Mouse (Mus musculus) spleen, adult 18-20 months (tissue): ENCODE measurements around the gene Depdc7.

Experiments used
- DNase-seq, 2 experiments: peaks; one replicate each; pipeline ENCODE4 v3.0.0; 2022; ENCODE audit warnings: mixed read lengths in 2 of 2

Gene Depdc7

DNA sequence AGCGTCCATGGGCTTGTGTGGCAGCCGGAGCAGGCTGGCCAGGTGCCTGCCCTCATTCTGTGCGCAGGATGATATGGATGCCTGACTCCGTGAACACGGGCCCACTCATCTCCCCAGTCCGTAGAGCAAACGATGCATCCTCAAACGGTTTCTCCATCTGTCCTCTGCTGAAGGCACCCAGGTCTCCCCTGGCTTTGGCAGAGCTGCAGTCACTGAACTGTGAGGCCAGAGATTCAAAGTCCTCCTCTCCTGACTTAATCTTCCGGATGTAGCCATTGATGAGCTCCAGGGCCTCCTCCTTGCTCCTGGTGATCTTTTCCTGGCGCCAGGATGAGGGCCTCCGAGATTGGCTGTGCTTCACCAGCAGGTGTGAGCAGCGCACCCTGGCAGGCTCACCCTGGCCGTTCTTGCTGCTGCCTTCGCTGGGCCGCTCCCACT, 28.4 kb downstream of the Depdc7 start:
- no peak for DNase-seq

DNA sequence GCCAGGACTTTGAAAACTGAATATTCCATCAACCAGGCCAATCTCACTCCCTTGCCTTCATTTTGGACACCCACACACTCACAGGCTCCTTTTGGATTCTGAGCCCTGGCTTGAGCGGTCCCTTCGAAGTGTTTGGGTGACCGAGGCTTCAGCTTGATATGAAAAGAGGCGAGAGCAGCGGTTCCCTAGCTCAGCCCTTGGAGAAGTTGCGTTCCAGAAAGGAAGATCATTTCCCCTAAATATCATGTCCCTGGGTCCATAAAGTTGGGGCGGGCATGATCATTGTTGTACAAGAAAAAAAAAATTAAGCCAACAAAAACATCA, 30.2 kb downstream of the Depdc7 start:
- DNase-seq, result no peak

DNA sequence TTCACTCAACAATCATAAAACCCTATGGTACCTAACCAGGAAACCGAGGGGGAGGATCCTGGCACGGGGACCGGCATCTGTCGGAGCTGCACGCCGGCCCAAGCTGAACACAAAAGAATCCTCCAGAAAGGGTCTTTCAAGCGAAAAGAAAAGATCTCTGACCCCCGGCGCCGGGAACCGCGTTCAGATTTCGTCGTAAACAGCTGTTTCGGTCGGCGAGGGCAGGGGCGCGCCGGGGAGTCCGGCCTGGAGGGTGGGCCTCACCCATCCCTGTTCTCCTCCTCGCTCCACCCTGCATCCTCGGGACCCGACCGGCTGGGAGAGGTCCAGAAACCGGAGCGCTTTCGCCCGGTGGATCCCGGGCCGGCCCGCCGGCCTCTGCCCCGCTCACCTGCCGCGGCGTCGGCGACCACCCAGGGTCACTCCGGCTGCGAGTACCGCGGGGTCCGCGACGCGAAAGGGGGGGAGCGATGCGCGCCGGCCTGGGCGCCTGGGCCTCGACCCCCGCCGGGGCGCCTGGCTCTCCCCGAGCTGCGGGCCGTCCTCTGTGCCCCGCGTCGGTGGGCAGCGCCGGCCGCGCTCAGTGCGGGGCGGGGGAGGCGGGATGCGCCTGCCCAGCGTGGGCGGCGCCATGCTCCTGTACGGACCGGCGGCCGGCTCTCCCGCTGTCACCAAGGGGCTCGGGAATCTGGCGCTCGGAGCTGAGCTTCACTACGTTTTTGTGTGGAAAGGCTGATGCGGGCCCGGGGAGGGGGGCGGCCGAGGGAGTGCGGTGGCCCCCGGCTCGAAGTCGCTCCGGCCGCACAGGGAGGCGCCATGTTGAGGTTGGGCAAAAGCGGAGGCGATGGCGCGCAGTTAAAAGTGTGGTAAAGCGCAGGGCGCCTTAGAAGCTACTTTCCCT, 30.8 kb downstream of the Depdc7 start, which contains the start of gene Tcp11l1:
TSS of gene Tcp11l1 (minus strand) at position 585 of the 901 bp plus-strand sequence.
- DNase-seq, result peak; percentile 29 to 62

DNA sequence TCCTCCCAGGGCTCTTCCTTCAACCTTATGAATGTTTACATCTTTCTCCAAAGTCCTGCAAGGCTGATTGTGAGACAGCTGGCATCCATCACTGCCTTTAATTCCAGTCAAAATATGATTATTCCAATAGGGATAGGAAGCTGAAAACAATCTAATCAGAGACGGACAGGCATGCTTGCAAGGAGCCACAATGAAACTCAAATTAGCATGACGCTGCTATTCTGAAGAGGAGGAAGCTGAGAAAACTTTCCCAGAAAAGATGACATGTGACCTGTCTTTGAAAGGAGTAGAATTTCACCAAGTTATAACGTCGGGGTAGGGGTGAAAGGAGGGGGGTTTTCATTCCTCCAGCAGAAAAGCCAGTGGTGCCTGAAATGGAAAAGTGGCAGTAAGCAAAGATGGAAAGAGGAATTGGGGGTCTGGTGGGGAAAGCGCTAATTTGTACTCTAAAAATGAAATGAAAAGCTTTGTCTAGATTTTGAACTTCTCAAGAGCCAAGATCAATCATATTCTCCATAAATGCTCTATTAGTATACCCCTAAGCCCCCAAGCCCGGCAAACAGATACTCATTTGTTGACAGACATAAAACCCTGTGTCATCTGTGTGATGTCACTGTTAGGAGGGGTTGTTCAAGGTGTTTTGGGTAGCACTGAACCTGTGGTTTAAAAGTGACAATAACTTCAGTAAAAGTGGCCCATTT, 31.9 kb downstream of the Depdc7 start:
- no peak for DNase-seq

DNA sequence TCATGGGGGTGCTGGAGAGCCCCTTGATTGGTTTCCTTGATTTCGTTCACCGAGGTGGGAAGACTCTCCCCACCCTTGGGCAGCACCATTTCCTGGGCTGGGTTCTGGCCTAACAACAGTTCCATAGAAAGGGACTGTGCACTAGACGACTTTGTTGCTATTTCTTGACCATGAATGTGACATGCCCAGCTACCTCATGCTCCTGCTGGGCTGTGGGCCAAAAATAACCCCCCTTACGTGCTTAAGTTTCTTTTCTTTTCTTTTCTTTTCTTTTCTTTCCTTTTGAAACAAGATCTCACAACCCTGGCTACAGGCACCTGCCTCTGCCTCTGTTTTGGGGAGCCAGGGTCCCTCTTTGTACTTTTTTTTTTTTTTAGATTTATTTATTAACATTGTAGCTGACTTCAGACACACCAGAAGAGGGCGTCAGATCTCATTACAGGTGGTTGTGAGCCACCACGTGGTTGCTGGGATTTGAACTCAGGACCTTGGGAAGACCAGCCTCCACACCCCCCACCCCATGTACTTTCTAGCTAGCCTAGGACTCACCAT, 32.8 kb downstream of the Depdc7 start:
- DNase-seq, result no peak

DNA sequence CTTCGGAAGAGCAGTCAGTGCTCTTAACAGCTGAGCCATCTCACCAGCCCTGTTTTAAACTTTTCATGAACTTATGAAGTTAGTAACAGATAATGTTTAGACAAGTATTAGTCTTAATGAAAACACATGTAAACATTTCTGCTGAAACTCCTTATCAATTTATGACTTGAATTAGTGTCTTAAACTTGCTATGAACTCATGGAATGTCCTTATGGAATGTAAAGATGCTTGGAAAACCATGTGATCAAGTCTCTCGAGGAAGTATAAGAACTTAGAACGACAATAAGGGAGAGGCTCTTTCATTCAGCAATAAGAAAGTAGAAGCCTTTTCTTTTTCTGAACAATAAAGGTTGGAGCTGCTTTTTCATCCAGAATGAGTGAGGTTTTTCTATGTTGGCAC, 38.3 kb downstream of the Depdc7 start:
- no peak for DNase-seq

DNA sequence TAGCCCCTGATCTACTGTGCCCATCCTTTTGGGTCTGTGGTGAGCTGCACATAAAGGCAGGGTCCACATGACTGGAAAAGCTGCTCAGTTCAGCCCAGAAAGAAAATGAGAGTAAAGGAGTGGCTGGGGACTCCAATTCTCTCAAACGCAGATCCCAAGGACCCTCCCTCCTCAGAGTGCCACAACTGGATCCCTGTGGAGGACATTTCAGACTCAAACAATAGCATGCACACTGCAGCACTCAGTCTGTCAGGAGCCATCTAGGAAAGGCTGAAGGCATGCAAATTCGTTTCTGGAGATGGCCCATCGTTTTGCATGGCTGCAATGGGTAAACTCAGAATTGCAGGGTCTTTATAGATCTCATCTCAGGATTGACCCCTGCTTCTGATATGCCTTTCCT, 39.5 kb downstream of the Depdc7 start:
- no peak for DNase-seq

DNA sequence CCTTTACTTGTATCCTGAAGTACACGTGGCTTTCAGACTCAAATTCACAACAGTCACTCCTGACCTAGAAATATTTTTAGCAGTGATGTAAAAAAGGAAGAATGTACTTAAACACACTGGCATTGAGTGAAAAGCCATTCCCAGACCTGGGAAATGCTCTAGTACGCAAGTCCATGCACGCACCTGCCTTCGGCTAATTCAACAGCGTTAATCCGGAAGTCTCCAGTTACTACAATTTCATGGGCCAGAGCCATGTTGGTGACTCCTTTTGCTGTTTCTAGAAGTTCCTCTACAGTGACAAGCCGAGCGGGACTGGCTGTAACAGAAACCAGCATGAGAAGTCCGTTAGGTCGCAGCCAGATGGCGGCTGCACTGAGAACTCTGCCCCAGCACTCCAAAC, 43.0 kb downstream of the Depdc7 start:
- no peak for DNase-seq

DNA sequence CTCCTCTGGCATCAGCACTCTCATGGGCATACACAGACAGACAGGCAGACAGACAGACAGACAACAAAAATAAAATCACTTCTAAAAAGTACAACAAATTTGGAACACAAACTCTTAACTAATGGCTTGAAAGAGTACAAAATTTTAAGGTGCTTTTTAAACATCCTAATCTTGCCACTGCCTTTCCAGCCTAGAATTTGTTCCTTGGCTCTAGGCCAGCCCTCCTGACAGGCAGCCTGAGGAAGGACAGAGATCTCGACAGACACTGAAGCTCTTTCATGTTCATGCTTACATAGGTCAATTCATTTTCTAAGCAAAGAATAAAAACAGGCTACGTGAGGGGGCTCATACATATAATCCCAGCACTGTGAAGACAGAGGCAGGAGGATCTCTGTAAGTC, 50.1 kb downstream of the Depdc7 start:
- DNase-seq, result no peak

DNA sequence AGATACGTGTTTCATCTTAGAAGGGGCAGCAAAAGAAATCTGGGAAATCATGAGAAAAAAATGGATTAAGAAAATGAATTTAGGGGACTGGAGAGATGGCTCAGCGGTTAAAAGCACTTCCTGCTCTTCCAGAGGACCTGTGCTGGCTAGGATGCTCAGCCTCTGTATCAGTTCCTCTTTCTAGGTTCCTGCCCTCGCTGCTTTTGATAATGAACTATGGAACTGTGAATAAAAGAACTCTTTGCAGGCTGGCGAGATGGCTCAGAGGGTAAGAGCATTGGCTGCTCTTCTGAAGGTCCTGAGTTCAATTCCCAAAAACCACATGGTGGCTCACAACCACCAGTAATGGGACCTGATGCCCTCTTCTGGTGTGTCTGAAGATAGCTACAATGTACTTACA, 52.0 kb downstream of the Depdc7 start:
- DNase-seq, result no peak

DNA sequence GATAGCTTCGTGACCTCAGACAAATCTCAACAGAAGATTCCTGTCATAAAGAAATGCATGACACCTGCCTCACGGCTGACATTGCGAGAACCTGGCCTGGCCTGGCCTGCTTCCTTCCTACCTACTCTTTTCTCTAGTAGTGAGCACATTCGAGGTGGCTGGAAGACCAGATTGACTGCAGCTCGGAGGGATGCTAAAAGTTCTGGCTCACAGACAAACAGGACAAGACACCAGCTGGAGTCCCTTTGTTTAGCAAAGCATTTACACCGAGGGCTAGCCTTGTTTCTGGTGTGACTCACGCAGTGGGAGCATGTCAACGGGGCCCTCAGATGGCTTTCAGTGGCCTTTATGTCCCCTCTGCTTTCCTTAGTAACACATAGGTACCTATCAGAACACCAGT, 54.0 kb downstream of the Depdc7 start:
- DNase-seq, result no peak

DNA sequence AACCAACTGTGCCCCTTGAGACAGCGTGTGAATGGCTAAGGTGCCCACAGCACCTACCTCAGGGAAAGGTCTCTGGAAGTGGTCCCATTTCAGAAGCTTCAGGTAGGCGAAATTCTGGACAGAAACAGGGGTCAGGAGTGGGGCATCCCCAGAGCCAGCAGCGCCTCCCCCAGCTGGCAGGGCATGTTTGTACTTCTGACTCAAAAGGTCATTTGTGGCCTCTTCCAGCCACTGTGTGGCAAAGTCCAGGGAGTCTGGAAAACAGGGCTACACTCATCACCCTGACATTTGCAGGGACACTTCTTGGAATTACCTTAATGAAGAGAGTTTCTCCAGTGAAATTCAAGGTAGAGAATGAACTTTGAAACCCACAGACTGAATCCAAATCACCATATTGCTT, 54.4 kb downstream of the Depdc7 start:
- DNase-seq, result no peak

DNA sequence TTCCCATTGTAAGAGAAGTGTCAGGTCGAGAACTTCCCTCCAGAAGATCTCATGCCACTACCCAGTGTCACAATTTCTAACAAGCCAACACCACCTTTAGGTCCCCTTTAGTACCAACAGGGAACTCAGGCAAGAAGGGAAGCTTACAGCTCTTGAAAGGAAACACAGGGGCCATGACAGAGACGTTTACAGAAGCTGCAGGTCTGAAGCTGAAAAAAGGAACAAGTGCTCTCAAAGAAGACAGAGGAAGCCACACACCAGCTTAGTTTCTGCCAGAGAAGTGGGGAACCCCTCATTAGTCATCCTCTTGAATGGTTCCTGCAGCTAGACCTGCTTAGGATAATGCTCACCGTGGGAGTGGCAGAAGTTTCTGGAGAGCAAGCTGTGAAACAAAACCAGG, 55.4 kb downstream of the Depdc7 start:
- no peak for DNase-seq

DNA sequence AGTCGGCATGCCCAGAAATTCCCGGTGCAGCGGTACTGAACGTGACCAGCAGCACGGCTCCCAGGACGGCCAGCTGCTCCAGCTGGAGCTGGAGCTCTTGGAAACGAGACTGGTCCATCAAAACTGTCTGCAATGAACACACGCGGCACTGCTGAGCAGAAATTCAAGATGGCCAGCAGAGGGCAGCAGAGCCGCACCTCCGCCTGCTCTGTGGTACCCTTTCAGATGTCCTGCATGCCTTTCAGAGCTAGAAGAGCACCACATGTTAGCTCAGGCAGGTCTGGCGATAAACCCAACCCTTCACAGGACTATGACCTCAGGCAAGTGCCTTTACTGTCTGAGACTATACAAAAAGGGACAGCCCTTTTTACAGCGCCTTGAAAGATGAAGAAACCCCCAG, 57.3 kb downstream of the Depdc7 start:
- peak; percentile 35 to 71 for DNase-seq

DNA sequence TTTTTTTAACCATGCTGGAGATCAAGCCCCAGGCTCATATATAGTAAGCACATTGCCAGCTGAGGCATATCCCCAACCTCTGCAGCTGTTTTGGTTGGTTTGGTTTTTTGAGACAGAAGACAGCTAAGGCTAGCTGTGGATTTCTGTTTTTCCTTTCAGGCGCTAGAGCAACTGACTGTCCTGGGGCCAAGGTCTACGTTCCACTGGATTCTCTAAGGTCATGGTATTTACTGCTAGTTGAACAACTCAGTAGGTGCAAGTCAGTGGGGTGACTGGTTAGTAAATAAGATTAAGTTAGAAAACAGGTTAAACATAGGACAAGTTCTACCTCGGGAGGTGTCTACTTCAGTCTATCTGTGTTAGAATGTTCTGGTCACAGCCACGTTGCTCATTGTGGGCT, 57.9 kb downstream of the Depdc7 start:
- no peak for DNase-seq

DNA sequence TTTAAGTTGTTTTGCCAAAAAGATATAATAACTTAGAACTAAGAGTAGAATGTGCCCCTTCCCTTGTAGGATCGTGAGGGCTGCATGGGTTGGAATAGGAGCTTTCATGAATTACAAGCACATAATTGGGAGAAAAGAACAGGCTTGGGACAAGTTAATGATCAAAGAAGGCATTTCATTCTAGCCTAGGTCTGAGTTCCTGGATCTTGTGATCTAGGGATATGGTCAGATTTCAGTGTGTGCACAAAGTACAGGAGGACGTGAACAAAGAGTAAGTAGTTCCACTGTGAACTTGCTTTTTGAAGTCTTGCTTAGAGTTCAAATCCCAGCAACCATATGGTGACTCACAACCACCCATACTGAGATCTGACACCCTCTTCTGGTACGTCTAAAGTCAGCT, 65.4 kb downstream of the Depdc7 start:
- DNase-seq, result no peak
